Mouse (Mus musculus): ENCODE results near the gene Pecam1. TPM values are rescaled to one million over a fixed set of nuclear protein-coding genes. Genes with fewer than 3 reads are reported as not detected.
A peak's percentile ranks its signal among the peaks of the same experiment; 100 is the strongest.

The Pecam1 gene
- total and polyA plus RNA-seq, 3 experiments, result 18.4 to 22.3 (median 19.2) TPM

DNA sequence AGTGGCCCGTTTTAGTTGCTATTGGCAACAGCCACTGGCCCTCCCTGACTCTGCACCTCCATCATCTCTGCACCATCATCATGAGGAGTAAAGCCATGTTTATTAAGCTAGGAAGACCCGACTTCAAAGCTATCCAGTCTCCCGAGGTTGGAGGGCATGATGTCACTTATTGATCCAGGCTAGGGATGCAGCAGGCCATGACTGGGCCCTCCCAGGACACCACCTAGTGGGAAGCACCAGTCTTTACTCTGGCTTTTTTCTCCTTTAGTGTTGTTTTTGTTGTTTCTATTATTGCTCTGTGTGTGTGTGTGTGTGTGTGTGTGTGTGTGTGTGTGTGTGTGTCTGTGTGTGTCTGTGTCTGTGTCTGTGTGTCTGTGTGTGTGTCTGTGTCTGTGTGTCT lies 124.9 kb downstream of the Pecam1 start:
- TF ChIP-seq ZC3H11A (IDR thresholded peaks at IDR 0.05; ENCODE audit: low read depth, low read length) (no peak), E2F4 (IDR thresholded peaks at IDR 0.05; ENCODE audit: insufficient replicate concordance, low read depth, low read length) (no peak), TBP (conservative IDR thresholded peaks at IDR 0.05; ENCODE audit: low read depth, low read length) (no peak), GABPA (IDR thresholded peaks at IDR 0.05; ENCODE audit: insufficient replicate concordance, low read depth, low read length) (no peak), CTCF (conservative IDR thresholded peaks at IDR 0.05 in 1 of 2, IDR thresholded peaks at IDR 0.05 in 1 of 2; ENCODE audit: low read depth in 2 of 2, low read length in 2 of 2) (peak in 1 of 2 experiments; percentile 26; a peak in 2 of 4 replicates)
- Histone ChIP-seq H3K4me2 (ENCODE audit: insufficient read depth, low read depth, poor library complexity, severe bottlenecking) (no peak overlapping the region), H3K27ac (ENCODE audit: insufficient read depth, low read depth) (no peak overlapping the region), H3K9me3 (replicated peaks; ENCODE audit: low read length) (no peaks in the 10 kb centered on the region), H3K4me3 (replicated peaks in 1 of 3; ENCODE audit: low read depth in 2 of 3, low read length in 2 of 3, poor library complexity in 1 of 3) (no peak overlapping the region), H3K79me2 (replicated peaks; ENCODE audit: control insufficient read depth, extremely low read depth, insufficient read depth, poor library complexity, severe bottlenecking) (no peaks in the 10 kb centered on the region), H3K9ac (ENCODE audit: insufficient read depth, low read depth) (no peak overlapping the region), H3K36me3 (replicated peaks in 1 of 2; ENCODE audit: control insufficient read depth in 1 of 2, insufficient read depth in 1 of 2, low read length in 1 of 2) (no peaks in the 10 kb centered on the region), H3K27me3 (replicated peaks) (no peaks in the 10 kb centered on the region), H3K4me1 (ENCODE audit: control insufficient read depth in 1 of 2, insufficient read depth in 2 of 2) (peaks cover 0 to 4% of the 10 kb centered on the region in 2 experiments; a peak in 2 of 4 replicates)
- dilution Hi-C loops (cut with MboI; ENCODE audit: extremely low pct_ligation_motif_present, extremely low pct_unique_long_range_greater_than_20kb, low sequenced_read_pairs), result no loop called here
- in situ Hi-C loops (cut with MboI; ENCODE audit: low pct_ligation_motif_present, low pct_unique_long_range_greater_than_20kb, low sequenced_read_pairs), result loop anchor here (5.0 to 25.0 kb wide), 3 partner anchors 108 to 337 kb away; no protein-coding TSS in a partner anchor
- no peak for DNase-seq (ENCODE audit: extremely low read depth)

DNA sequence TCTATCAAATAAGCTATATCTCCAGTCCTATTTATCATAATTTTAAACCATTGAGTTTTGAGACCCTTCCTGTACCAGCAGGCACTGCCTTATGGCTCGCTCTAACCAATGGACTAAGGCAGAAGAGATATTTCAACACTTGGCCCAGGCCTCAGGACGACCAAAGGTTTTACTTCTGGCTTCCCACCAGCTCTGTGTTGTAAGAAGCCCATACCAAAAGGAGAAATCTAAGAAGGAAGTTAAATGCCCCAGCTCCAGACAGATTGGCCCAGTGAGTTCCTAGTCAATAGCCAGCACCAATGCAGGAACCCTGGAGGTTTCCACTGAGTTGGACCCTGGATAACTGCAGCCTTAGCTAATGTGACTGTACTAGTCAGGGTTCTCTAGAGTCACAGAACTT lies 126.8 kb downstream of the Pecam1 start:
- dilution Hi-C loops (cut with MboI; ENCODE audit: extremely low pct_ligation_motif_present, extremely low pct_unique_long_range_greater_than_20kb, low sequenced_read_pairs) (no loop called here), in situ Hi-C loops (cut with MboI; ENCODE audit: low pct_ligation_motif_present, low pct_unique_long_range_greater_than_20kb, low sequenced_read_pairs) (loop anchor here (10.0 kb wide), 1 partner anchor 219 kb away; no protein-coding TSS in a partner anchor)
- Histone ChIP-seq H3K4me3 (replicated peaks in 1 of 3; ENCODE audit: low read depth in 2 of 3, low read length in 2 of 3, poor library complexity in 1 of 3) (no peak overlapping the region), H3K4me1 (ENCODE audit: control insufficient read depth in 1 of 2, insufficient read depth in 2 of 2) (peaks cover 5 to 18% of the 10 kb centered on the region in 2 experiments; a peak in 3 of 4 replicates), H3K27me3 (replicated peaks) (no peaks in the 10 kb centered on the region), H3K79me2 (replicated peaks; ENCODE audit: control insufficient read depth, extremely low read depth, insufficient read depth, poor library complexity, severe bottlenecking) (no peaks in the 10 kb centered on the region), H3K27ac (ENCODE audit: insufficient read depth, low read depth) (no peak overlapping the region), H3K9ac (ENCODE audit: insufficient read depth, low read depth) (no peak overlapping the region), H3K36me3 (replicated peaks in 1 of 2; ENCODE audit: control insufficient read depth in 1 of 2, insufficient read depth in 1 of 2, low read length in 1 of 2) (no peaks in the 10 kb centered on the region), H3K4me2 (ENCODE audit: insufficient read depth, low read depth, poor library complexity, severe bottlenecking) (no peak overlapping the region), H3K9me3 (replicated peaks; ENCODE audit: low read length) (no peaks in the 10 kb centered on the region)
- no peak for TF ChIP-seq MAX (IDR thresholded peaks at IDR 0.05; ENCODE audit: low read length)
- TF ChIP-seq ELF1 (IDR thresholded peaks at IDR 0.05; ENCODE audit: low read depth, low read length), result no peak
- no peak for TF ChIP-seq MYC (IDR thresholded peaks at IDR 0.05; ENCODE audit: low read depth, low read length)
- TF ChIP-seq NRF1 (IDR thresholded peaks at IDR 0.05; ENCODE audit: low read depth, low read length), result no peak
- no peak for TF ChIP-seq EP300 (IDR thresholded peaks at IDR 0.05; ENCODE audit: low read length)
- no peak for TF ChIP-seq RAD21 (IDR thresholded peaks at IDR 0.05; ENCODE audit: low read depth, low read length)
- TF ChIP-seq PAX5 (IDR thresholded peaks at IDR 0.05; ENCODE audit: low read length), result no peak
- TF ChIP-seq MEF2A (IDR thresholded peaks at IDR 0.05; ENCODE audit: borderline replicate concordance, low read depth, low read length), result no peak
- no peak for TF ChIP-seq RCOR1 (conservative IDR thresholded peaks at IDR 0.05; ENCODE audit: low read depth, low read length)
- TF ChIP-seq TBP (conservative IDR thresholded peaks at IDR 0.05; ENCODE audit: low read depth, low read length), result no peak
- TF ChIP-seq NELFE (IDR thresholded peaks at IDR 0.05; ENCODE audit: low read depth, low read length), result no peak
- no peak for TF ChIP-seq MAZ (IDR thresholded peaks at IDR 0.05; ENCODE audit: low read depth, low read length)
- TF ChIP-seq UBTF (IDR thresholded peaks at IDR 0.05; ENCODE audit: low read depth, low read length), result no peak
- no peak for TF ChIP-seq CHD2 (IDR thresholded peaks at IDR 0.05; ENCODE audit: low read length)
- TF ChIP-seq E2F4 (IDR thresholded peaks at IDR 0.05; ENCODE audit: insufficient replicate concordance, low read depth, low read length), result no peak
- no peak for TF ChIP-seq SIN3A (IDR thresholded peaks at IDR 0.05; ENCODE audit: low read length)
- no peak for TF ChIP-seq JUN (IDR thresholded peaks at IDR 0.05; ENCODE audit: insufficient read depth, low read depth, low read length)
- no peak for DNase-seq (ENCODE audit: extremely low read depth)

Measured in CH12.LX (cell line).